Mouse (Mus musculus): ENCODE results near the gene Hoxa10.

Gene Hoxa10

GRCm38 (mm10) chr6:52218643-52219215 lies 21.9 kb downstream of the Hoxa10 start:
- DNase-seq (ENCODE audit: low spot score in 2 of 2): no peak

GRCm38 (mm10) chr6:52217895-52218642 lies 22.6 kb downstream of the Hoxa10 start:
- DNase-seq (ENCODE audit: low spot score in 2 of 2): no peak

GRCm38 (mm10) chr6:52217459-52217768 lies 23.2 kb downstream of the Hoxa10 start:
- DNase-seq (ENCODE audit: low spot score in 2 of 2): no peak

- DNase-seq (ENCODE audit: low spot score in 2 of 2): no peak
Measured at GRCm38 (mm10) chr6:52216691-52217458, 23.8 kb downstream of the Hoxa10 start.

GRCm38 (mm10) chr6:52215771-52216535 lies 24.7 kb downstream of the Hoxa10 start:
- DNase-seq (ENCODE audit: low spot score in 2 of 2): no peak

- no peak for DNase-seq (ENCODE audit: low spot score in 2 of 2)
Measured at GRCm38 (mm10) chr6:52215070-52215469, 25.6 kb downstream of the Hoxa10 start.

- no peak for DNase-seq (ENCODE audit: low spot score in 2 of 2)
Measured at GRCm38 (mm10) chr6:52214271-52214670, 26.4 kb downstream of the Hoxa10 start.

GRCm38 (mm10) chr6:52213119-52213986 lies 27.3 kb downstream of the Hoxa10 start, which contains the start of the genes Hoxa3 and Gm28308:
TSS of gene Hoxa3 (minus strand) at chr6:52213336.
TSS of gene Gm28308 (minus strand) at chr6:52213339.
- no peak for DNase-seq (ENCODE audit: low spot score in 2 of 2)

- DNase-seq (ENCODE audit: low spot score in 2 of 2): no peak
Measured at GRCm38 (mm10) chr6:52212556-52213118, 28.0 kb downstream of the Hoxa10 start.

- peak in 1 of 2 experiments; percentile 24 for DNase-seq (ENCODE audit: low spot score in 2 of 2)
Measured at GRCm38 (mm10) chr6:52211961-52212360, 28.7 kb downstream of the Hoxa10 start.

GRCm38 (mm10) chr6:52211170-52211935 lies 29.3 kb downstream of the Hoxa10 start:
- peak; percentile 50 to 78 for DNase-seq (ENCODE audit: low spot score in 2 of 2)

GRCm38 (mm10) chr6:52209685-52210046 lies 31.0 kb downstream of the Hoxa10 start:
- DNase-seq (ENCODE audit: low spot score in 2 of 2): no peak

GRCm38 (mm10) chr6:52208868-52209684 lies 31.6 kb downstream of the Hoxa10 start:
- DNase-seq (ENCODE audit: low spot score in 2 of 2): no peak

GRCm38 (mm10) chr6:52208072-52208867 lies 32.4 kb downstream of the Hoxa10 start, which contains the start of gene Hoxa6:
TSS of gene Hoxa6 (minus strand) at chr6:52208722.
- DNase-seq (ENCODE audit: low spot score in 2 of 2): peak in 1 of 2 experiments; percentile 18

- no peak for DNase-seq (ENCODE audit: low spot score in 2 of 2)
Measured at GRCm38 (mm10) chr6:52207684-52207976, 33.0 kb downstream of the Hoxa10 start.

- DNase-seq (ENCODE audit: low spot score in 2 of 2): no peak
Measured at GRCm38 (mm10) chr6:52206882-52207683, 33.6 kb downstream of the Hoxa10 start.
